Mouse (Mus musculus) erythroid progenitor cell, adult 5-6 weeks (primary cell): ENCODE results near the gene Dxo. TPM values are rescaled to one million over a fixed set of nuclear protein-coding genes. Genes with fewer than 3 reads are reported as not detected.
"Not testable (repeated sequence)": the region's sequence is repeated elsewhere in the genome, so short reads cannot be mapped to it uniquely, and the experiment has no call there.

Source experiments
- ATAC-seq: replicated peaks from 2 replicates; pipeline ENCODE4 v1.8.0; 2016; ENCODE audit warnings: moderate number of reproducible peaks, mild to moderate bottlenecking, moderate TSS enrichment, inconsistent platforms; ENCODE audit not compliant: poor library complexity, low FRiP score, severe bottlenecking
- total RNA-seq, 2 experiments: library from RNA; stranded (forward) in 1 of 2; stranded (reverse) in 1 of 2; fragments of 150-400 nt in 1 of 2; fragments of 186-747, 209-891 nt in 1 of 2; gene quantifications; 2 replicates each; pipeline versions ENCODE4 v1.2.3 to v1.2.4; 2015 to 2017; ENCODE audit warnings: low replicate concordance in 2 of 2

Dxo gene
- total RNA-seq, 2 experiments from 2014 or later = 13.4 to 52.0 TPM

DNA sequence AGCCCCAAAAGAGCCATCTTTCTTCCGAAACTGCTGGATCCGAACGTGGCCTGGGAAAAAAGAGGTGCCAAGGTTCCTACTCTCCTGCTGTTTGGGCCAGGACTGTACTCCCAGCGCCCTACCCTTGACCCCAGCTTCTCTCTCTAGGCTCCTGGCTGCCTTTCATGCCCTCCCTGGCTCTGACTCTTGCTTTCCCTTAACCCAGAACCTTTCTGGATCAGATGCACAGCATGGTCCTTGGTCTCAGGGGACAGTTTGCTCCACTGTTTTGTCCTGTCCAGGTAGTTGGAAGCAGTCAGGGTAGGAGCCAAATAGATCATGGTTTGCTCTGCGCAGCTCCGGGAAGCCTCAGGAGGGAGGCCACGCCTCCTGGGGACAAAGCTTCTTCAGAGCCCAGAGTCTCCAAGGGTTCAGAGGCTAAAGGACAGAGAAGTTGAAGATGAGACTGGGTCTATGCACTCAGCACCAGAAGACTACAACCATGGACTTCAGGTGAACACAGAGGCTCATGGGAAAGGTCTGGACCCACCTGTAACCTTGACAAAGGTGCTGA, 21.9 kb upstream of the Dxo start:
- no peak for ATAC-seq

- not testable (repeated sequence) for ATAC-seq
Observed at GRCm38 (mm10) chr17:34830776-34831175, 6.0 kb upstream of the Dxo start.

GRCm38 (mm10) chr17:34836155-34836855, 514 bp upstream of the Dxo start:
- peak; percentile 80 for ATAC-seq

GRCm38 (mm10) chr17:34837464-34838324, 875 bp downstream of the Dxo start:
- peak; percentile 7; the same call in 1 of the 2 replicates for ATAC-seq

DNA sequence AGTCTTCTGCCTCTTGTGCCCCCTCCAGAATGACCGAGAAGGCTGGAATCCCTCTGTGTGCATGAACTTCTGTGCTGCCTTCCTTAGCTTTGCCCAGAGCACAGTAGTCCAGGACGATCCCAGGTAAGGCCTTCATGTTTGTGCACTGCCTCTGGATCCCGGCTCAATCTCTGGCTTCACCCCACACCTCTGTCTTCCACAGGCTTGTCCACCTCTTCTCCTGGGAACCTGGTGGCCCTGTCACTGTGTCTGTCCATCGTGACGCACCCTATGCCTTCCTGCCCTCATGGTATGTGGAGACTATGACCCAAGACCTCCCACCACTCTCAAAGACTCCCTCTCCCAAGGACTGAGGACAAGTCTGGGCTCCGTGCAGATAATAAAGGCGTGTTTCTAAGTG, 2.0 kb downstream of the Dxo start:
- ATAC-seq = no peak

DNA sequence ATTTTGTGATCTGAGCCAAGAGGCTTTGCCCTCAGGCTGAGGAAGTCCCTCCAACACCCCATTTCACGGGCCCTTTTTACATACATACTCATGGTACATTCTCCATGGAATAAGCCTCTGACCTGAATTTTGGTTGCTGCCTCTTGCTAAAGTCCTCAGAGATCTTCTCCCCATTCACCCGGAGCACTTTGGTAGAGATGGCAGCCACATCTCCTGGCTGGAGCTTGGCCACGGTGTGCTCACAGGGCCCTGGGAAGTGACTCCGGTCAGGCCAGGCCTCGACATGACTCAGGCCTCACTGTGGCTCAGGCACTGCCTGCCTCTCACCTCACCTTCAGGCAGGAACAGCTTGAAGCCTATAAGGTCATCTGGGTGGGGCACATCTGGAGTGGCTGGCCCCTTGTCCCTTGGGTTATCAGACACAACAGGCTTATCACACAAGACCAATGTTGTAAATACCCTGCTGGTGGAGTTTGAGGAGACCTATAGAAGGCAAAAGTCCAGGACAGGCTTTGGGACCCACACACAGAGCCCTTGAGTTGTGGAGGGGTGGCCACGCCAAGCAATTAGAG, 4.0 kb downstream of the Dxo start:
- no peak for ATAC-seq

DNA sequence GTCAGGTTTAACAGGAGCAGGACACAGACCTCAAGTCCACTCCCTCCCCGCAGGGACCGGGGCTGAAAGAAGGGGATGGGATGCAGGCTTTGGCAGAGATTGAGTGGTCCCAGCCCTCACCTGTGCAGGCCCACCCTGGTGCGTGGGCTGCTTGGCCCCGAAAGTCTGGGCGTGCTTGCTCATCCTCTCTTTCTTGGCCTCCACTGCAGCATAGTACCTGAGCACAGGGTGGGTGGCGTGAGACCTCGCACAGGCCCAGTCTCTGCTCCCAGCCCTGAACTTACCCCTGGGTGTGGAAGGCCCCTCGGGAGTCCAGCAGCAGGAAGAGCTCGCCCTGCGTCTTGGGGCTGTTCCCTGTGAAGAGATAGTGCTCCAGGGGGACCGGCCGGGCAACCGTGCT, 8.1 kb downstream of the Dxo start:
- no peak for ATAC-seq

DNA sequence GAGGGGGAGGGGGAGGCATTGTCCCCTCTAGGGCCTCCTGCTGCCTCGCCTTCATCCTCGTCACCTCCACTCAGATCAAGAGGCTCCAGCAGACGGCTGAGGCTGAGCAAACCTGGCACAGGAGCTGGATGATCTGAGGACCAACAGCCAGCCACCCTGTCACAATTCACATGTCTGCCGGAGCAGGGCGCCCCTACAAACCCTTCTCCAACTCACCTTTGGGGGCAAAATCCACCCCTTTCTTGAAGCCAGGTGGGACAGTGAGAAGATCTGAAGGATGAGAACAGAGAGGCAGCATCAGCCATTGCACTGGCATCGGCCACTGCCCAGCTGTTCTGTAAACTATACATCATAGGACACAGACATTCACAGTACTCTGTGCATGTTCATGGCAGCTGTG, 10.4 kb downstream of the Dxo start:
- ATAC-seq = no peak

- no peak for ATAC-seq
Observed at GRCm38 (mm10) chr17:34847615-34848014, 10.8 kb downstream of the Dxo start.

- ATAC-seq = peak; percentile 97
Observed at GRCm38 (mm10) chr17:34849722-34850516, 13.1 kb downstream of the Dxo start, which contains the start of the genes Skiv2l and Nelfe. TSS of gene Skiv2l (minus strand) at chr17:34850210. TSS of gene Nelfe (plus strand) at chr17:34850391.

DNA sequence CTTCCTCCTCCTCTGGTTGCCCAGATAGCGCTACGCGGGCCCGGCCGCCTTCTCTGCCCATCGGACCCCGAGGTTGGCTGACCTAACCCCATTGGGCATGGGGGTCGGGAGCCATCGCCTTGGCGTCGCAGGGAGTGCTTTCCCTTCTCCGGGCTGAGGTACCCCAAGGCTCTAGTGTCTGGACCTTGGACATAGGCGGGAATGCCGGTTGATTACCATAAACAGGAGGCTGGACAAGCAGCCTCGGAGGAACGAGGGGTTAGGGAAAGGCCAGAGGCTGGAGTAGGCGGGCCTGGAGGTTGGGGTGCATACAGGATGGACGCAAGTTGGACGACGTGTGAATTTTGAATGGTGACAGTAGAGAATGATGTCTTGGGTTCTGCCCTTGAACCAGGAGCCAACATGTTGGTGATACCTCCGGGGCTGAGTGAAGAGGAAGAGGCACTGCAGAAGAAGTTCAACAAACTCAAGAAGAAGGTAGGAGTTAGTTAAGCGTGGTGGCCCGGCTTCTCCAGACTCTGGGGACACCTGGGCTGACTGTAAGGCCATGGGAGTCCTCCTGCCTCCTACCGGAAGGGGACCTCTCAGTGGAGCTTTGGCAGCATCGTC, 13.8 kb downstream of the Dxo start:
- peak; percentile 18; the same call in 1 of the 2 replicates for ATAC-seq

DNA sequence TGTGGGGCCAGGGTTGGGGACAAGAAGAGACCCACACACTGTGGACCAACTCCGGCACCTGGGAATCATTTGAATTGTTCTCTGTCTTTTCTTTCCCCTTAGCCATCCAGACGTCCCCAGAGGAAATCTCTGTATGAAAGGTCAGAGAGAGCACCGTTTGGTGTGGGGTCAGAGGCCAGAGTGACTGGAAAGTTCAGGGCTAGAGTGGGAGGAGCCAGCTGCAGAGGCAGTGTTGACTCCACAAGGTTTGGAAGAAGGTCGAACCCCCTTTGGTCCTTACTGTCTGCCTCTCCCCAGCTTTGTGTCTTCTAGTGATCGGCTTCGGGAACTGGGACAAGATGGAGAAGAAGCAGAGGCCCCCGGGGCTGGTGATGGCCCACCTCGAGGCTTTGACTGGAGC, 16.7 kb downstream of the Dxo start:
- no peak for ATAC-seq

- ATAC-seq = no peak
Observed at GRCm38 (mm10) chr17:34854761-34855160, 17.9 kb downstream of the Dxo start.

- no peak for ATAC-seq
Observed at GRCm38 (mm10) chr17:34855825-34856224, 19.0 kb downstream of the Dxo start.

DNA sequence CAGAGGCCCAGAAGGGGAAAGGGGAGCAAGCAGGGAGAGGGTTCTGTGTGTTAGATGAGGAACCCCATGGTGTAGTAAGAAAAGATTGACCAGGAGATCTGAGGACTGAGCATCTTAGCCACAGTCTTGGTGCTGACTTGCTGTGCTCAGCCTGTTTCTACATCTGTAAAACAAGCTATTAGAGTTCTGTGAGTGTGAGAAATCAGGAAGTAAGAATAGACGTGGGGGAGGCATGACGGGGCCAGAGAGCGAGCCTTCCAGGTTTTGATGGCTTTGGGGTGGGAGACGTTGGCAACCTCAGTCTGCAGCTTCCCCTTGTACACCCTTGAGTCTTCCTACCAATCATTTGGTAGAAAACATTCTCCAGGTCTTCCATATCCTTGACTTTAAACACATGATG, 21.9 kb downstream of the Dxo start:
- no peak for ATAC-seq

GRCm38 (mm10) chr17:34860514-34860913, 23.7 kb downstream of the Dxo start:
- ATAC-seq = no peak

GRCm38 (mm10) chr17:34861704-34862415, 25.0 kb downstream of the Dxo start:
- ATAC-seq = no peak

GRCm38 (mm10) chr17:34862416-34863081, 25.7 kb downstream of the Dxo start, which contains the start of gene Cfb:
TSS of gene Cfb (minus strand) at chr17:34862518.
- ATAC-seq = no peak
